Mouse (Mus musculus): ENCODE measurements around the gene Bms1. TPM values are rescaled to one million over a fixed set of nuclear protein-coding genes. Genes with fewer than 3 reads are reported as not detected.

Gene Bms1
- polyA plus RNA-seq, 1 experiment from 2014 or later = 31.5 TPM

- Histone ChIP-seq H3K27me3 (replicated peaks) (no peaks in the 10 kb centered on the region), H3K4me1 (replicated peaks) (no peaks in the 10 kb centered on the region), H3K27ac (ENCODE audit: poor library complexity, severe bottlenecking) (no peak overlapping the region), H3K9ac (no peak overlapping the region), H3K4me2 (no peak overlapping the region), H3K4me3 (no peak overlapping the region), H3K9me3 (replicated peaks) (no peaks in the 10 kb centered on the region), H3K36me3 (peaks cover 72% of the 10 kb centered on the region)
- 90% methylated on average over 3 of the region's 3 CpGs for WGBS
- ATAC-seq (ENCODE audit: insufficient number of reproducible peaks, low FRiP score) = no peak
Observed at GRCm38 (mm10) chr6:118385962-118386361, 33.3 kb downstream of the Bms1 start.

GRCm38 (mm10) chr6:118381234-118381633 lies 38.0 kb downstream of the Bms1 start:
- Histone ChIP-seq H3K27me3 (replicated peaks) (peaks cover 22% of the 10 kb centered on the region), H3K4me2 (no peak overlapping the region), H3K9me3 (replicated peaks) (no peaks in the 10 kb centered on the region), H3K4me3 (no peak overlapping the region), H3K4me1 (replicated peaks) (peaks cover 7% of the 10 kb centered on the region; the same call in 1 of the 2 replicates), H3K27ac (ENCODE audit: poor library complexity, severe bottlenecking) (no peak overlapping the region), H3K9ac (no peak overlapping the region), H3K36me3 (peaks cover 40% of the 10 kb centered on the region)
- ATAC-seq (ENCODE audit: insufficient number of reproducible peaks, low FRiP score) = no peak
- 79% methylated on average over 4 of the region's 4 CpGs for WGBS

GRCm38 (mm10) chr6:118380630-118381029 lies 38.6 kb downstream of the Bms1 start:
- no peak for ATAC-seq (ENCODE audit: insufficient number of reproducible peaks, low FRiP score)
- H3K27ac ChIP-seq (ENCODE audit: poor library complexity, severe bottlenecking) = no peak overlapping the region
- H3K27me3 ChIP-seq (replicated peaks) = peaks cover 28% of the 10 kb centered on the region
- H3K4me1 ChIP-seq (replicated peaks) = peaks cover 11% of the 10 kb centered on the region; the same call in 1 of the 2 replicates
- H3K4me3 ChIP-seq = no peak overlapping the region
- WGBS = 44% methylated on average over 3 of the region's 3 CpGs
- H3K9me3 ChIP-seq (replicated peaks) = no peaks in the 10 kb centered on the region
- H3K4me2 ChIP-seq = no peak overlapping the region
- H3K36me3 ChIP-seq = peaks cover 35% of the 10 kb centered on the region
- H3K9ac ChIP-seq = no peak overlapping the region

GRCm38 (mm10) chr6:118379451-118380167 lies 39.7 kb downstream of the Bms1 start:
- ATAC-seq (ENCODE audit: insufficient number of reproducible peaks, low FRiP score) = no peak
- no peak overlapping the region for H3K4me3 ChIP-seq
- peaks cover 11% of the 10 kb centered on the region; the same call in 1 of the 2 replicates for H3K4me1 ChIP-seq (replicated peaks)
- H3K4me2 ChIP-seq = 0 out of 2 replicates have a peak overlapping the region, but pooled peaks have one; percentile 27
- WGBS = 29% methylated on average over 20 of the region's 20 CpGs
- H3K27me3 ChIP-seq (replicated peaks) = peaks cover 39% of the 10 kb centered on the region
- no peak overlapping the region for H3K27ac ChIP-seq (ENCODE audit: poor library complexity, severe bottlenecking)
- no peak overlapping the region for H3K9ac ChIP-seq
- peaks cover 27% of the 10 kb centered on the region for H3K36me3 ChIP-seq
- H3K9me3 ChIP-seq (replicated peaks) = no peaks in the 10 kb centered on the region

- peaks cover 9% of the 10 kb centered on the region for H3K36me3 ChIP-seq
Observed at GRCm38 (mm10) chr6:118377611-118378010, 41.7 kb downstream of the Bms1 start.

GRCm38 (mm10) chr6:118376023-118376422 lies 43.3 kb downstream of the Bms1 start:
- H3K4me2 ChIP-seq = no peak overlapping the region
- no peak for ATAC-seq (ENCODE audit: insufficient number of reproducible peaks, low FRiP score)
- peaks cover 11% of the 10 kb centered on the region; the same call in 1 of the 2 replicates for H3K4me1 ChIP-seq (replicated peaks)
- H3K9ac ChIP-seq = no peak overlapping the region
- WGBS = 15% methylated on average over 10 of the region's 10 CpGs
- H3K36me3 ChIP-seq = no peaks in the 10 kb centered on the region
- H3K27me3 ChIP-seq (replicated peaks) = peaks cover 58% of the 10 kb centered on the region
- no peak overlapping the region for H3K4me3 ChIP-seq
- H3K27ac ChIP-seq (ENCODE audit: poor library complexity, severe bottlenecking) = no peak overlapping the region
- H3K9me3 ChIP-seq (replicated peaks) = no peaks in the 10 kb centered on the region

More at GRCm38 (mm10) chr6:118377611-118378010, 41.7 kb downstream of the Bms1 start:
- ATAC-seq (ENCODE audit: insufficient number of reproducible peaks, low FRiP score) = no peak
- Histone ChIP-seq H3K9ac (no peak overlapping the region), H3K4me2 (no peak overlapping the region), H3K9me3 (replicated peaks) (no peaks in the 10 kb centered on the region), H3K27ac (ENCODE audit: poor library complexity, severe bottlenecking) (no peak overlapping the region), H3K4me3 (no peak overlapping the region), H3K4me1 (replicated peaks) (peaks cover 11% of the 10 kb centered on the region; the same call in 1 of the 2 replicates), H3K27me3 (replicated peaks) (peaks cover 58% of the 10 kb centered on the region)
- WGBS = 39% methylated on average over 10 of the region's 10 CpGs

GRCm38 (mm10) chr6:118375457-118375856 lies 43.8 kb downstream of the Bms1 start:
- ATAC-seq (ENCODE audit: insufficient number of reproducible peaks, low FRiP score) = no peak

GRCm38 (mm10) chr6:118375026-118375425 lies 44.2 kb downstream of the Bms1 start:
- 63% methylated on average over 3 of the region's 3 CpGs for WGBS
- Histone ChIP-seq H3K9me3 (replicated peaks) (no peaks in the 10 kb centered on the region), H3K4me2 (no peak overlapping the region), H3K4me1 (replicated peaks) (peaks cover 11% of the 10 kb centered on the region; the same call in 1 of the 2 replicates), H3K4me3 (no peak overlapping the region), H3K27me3 (replicated peaks) (peaks cover 58% of the 10 kb centered on the region), H3K27ac (ENCODE audit: poor library complexity, severe bottlenecking) (no peak overlapping the region), H3K9ac (no peak overlapping the region), H3K36me3 (no peaks in the 10 kb centered on the region)
- ATAC-seq (ENCODE audit: insufficient number of reproducible peaks, low FRiP score) = no peak

More at GRCm38 (mm10) chr6:118375457-118375856, 43.8 kb downstream of the Bms1 start:
- Histone ChIP-seq H3K9ac (no peak overlapping the region), H3K9me3 (replicated peaks) (no peaks in the 10 kb centered on the region), H3K36me3 (no peaks in the 10 kb centered on the region), H3K27me3 (replicated peaks) (peaks cover 58% of the 10 kb centered on the region), H3K4me1 (replicated peaks) (peaks cover 11% of the 10 kb centered on the region; the same call in 1 of the 2 replicates), H3K4me3 (no peak overlapping the region), H3K27ac (ENCODE audit: poor library complexity, severe bottlenecking) (no peak overlapping the region), H3K4me2 (no peak overlapping the region)
- WGBS = 45% methylated on average over 3 of the region's 3 CpGs

- H3K4me3 ChIP-seq = no peak overlapping the region
- WGBS = 39% methylated on average over 5 of the region's 5 CpGs
- no peaks in the 10 kb centered on the region for H3K36me3 ChIP-seq
- H3K4me2 ChIP-seq = no peak overlapping the region
- H3K27me3 ChIP-seq (replicated peaks) = peaks cover 54% of the 10 kb centered on the region
- no peak overlapping the region for H3K27ac ChIP-seq (ENCODE audit: poor library complexity, severe bottlenecking)
- H3K9ac ChIP-seq = no peak overlapping the region
- H3K4me1 ChIP-seq (replicated peaks) = peaks cover 7% of the 10 kb centered on the region; the same call in 1 of the 2 replicates
- no peak for ATAC-seq (ENCODE audit: insufficient number of reproducible peaks, low FRiP score)
- H3K9me3 ChIP-seq (replicated peaks) = no peaks in the 10 kb centered on the region
Observed at GRCm38 (mm10) chr6:118373294-118373693, 46.0 kb downstream of the Bms1 start.

GRCm38 (mm10) chr6:118372794-118373193 lies 46.5 kb downstream of the Bms1 start:
- Histone ChIP-seq H3K36me3 (no peaks in the 10 kb centered on the region), H3K9ac (no peak overlapping the region), H3K4me2 (no peak overlapping the region), H3K9me3 (replicated peaks) (no peaks in the 10 kb centered on the region), H3K27me3 (replicated peaks) (peaks cover 50% of the 10 kb centered on the region), H3K4me1 (replicated peaks) (peaks cover 7% of the 10 kb centered on the region; the same call in 1 of the 2 replicates), H3K4me3 (no peak overlapping the region), H3K27ac (ENCODE audit: poor library complexity, severe bottlenecking) (no peak overlapping the region)
- 71% methylated on average over 5 of the region's 5 CpGs for WGBS
- no peak for ATAC-seq (ENCODE audit: insufficient number of reproducible peaks, low FRiP score)

GRCm38 (mm10) chr6:118367502-118367901 lies 51.8 kb downstream of the Bms1 start:
- no peak overlapping the region for H3K27ac ChIP-seq (ENCODE audit: poor library complexity, severe bottlenecking)
- H3K9me3 ChIP-seq (replicated peaks) = no peaks in the 10 kb centered on the region
- no peak overlapping the region for H3K4me3 ChIP-seq
- ATAC-seq (ENCODE audit: insufficient number of reproducible peaks, low FRiP score) = no peak
- no peak overlapping the region for H3K9ac ChIP-seq
- 0 out of 2 replicates have a peak, but pooled peaks cover 11% of the 10 kb centered on the region for H3K27me3 ChIP-seq (replicated peaks)
- 77% methylated on average over 7 of the region's 7 CpGs for WGBS
- H3K36me3 ChIP-seq = no peaks in the 10 kb centered on the region
- H3K4me2 ChIP-seq = no peak overlapping the region
- no peaks in the 10 kb centered on the region for H3K4me1 ChIP-seq (replicated peaks)

All from heart, embryonic 12.5 days (tissue).